Mouse (Mus musculus): ENCODE results near the gene Agpat3.

DNA sequence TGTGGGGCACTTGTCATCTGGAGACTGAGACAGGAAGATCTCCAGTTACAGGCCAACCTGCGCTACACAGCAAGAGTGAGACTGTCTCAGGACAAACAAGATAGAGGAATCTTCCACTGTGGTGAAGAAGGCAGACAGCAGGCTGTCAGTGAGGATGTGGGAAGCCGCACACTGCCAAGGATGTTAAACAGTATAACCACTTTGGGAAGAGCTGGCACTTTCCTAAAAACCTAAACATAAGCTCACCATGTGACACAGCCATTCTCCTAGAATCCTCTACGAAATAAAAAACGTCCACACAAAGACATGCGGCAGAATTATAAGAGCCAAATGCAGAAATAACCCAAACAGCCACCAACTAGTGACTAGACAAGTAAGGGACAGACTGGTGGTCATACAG, 114.0 kb downstream of the Agpat3 start:
- no peak for TF ChIP-seq CTCF (IDR thresholded peaks at IDR 0.05; ENCODE audit: low read depth)
- no peak for TF ChIP-seq EP300 (optimal IDR thresholded peaks at IDR 0.05)
